19 mouse cellular contexts compared by ENCODE assay signal in the genomic region with DNA sequence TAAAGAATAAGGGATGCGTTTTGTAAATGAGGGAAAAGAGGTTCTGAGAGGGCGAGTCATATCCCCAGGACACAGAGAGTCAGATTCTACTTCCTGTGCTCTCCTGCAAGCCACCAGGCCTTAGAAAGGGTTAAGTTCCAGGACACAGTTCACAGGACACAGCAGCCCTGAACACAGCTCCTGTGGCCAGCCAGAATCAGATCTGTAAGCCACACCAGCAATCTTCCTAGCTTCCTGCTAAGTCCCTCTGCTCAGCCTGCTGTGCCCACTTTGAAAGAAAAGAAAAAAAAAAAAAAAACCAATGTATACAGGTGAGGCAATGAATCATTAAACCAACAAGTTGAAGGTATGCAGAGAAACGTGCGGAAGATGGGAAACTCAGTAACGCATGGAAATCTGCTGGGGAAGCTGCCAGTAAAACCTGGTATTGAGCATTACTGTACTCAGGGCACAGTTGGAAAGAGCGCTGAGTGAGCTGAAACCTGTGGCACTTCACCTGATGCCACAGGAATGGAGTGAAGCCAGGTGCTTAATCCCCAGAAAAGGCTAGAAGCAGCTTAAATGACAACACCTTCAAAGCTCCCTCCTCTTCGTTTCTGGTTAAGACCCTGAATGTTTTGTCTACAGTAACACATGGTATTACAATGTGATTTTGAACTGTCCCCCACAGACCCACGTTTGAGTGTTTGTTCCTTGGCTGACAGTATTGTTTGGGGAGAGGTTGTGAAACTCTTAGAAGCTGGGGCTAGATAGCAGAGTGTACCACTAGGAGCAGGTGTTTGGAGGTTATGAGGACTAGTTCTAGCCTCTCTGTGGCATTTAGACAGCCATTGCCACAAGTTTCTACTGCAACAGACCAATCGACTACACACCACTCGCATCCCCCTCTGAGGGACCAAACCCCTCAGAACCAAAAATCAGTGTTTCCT. TPM values are rescaled to one million over a fixed set of nuclear protein-coding genes. Genes with fewer than 3 reads are reported as not detected.
DNase-seq lines count a peak whose midpoint lies in the region; ATAC-seq lines count a peak whose summit lies in the region.
"Had no signal": no experiment of that assay in that cellular context is flagged by ENCODE, and none has a peak within 500 bp of the region (broad histone marks: within the 10 kb centered on the region; RNA-seq: fewer than 3 reads in every experiment).

No protein-coding gene starts in this region.

- H3K27me3 ChIP-seq in kidney, embryonic 15.5 days, result no peaks in the 10 kb centered on the region
- no peaks in the 10 kb centered on the region for H3K27me3 ChIP-seq in stomach, embryonic 16.5 days (ENCODE audit: control insufficient read depth, insufficient read depth, low read length)
- H3K27me3 ChIP-seq: heart, embryonic 13.5 days; hindbrain, embryonic 13.5 days; liver, embryonic 13.5 days; midbrain, embryonic 15.5 days had no signal

- no peaks in the 10 kb centered on the region for H3K9me3 ChIP-seq in kidney, embryonic 15.5 days (replicated peaks)
- no peaks in the 10 kb centered on the region for H3K9me3 ChIP-seq in stomach, embryonic 16.5 days (replicated peaks; ENCODE audit: control insufficient read depth, low read length)
- H3K9me3 ChIP-seq: heart, embryonic 13.5 days; hindbrain, embryonic 13.5 days; liver, embryonic 13.5 days; megakaryocyte, embryonic 14.5 days; midbrain, embryonic 15.5 days had no signal

- peak overlapping the region; percentile 75 for H3K27ac ChIP-seq in kidney, embryonic 15.5 days
- 0 out of 2 replicates have a peak overlapping the region, but pooled peaks have one; percentile 12 for H3K27ac ChIP-seq in stomach, embryonic 16.5 days (ENCODE audit: low read length)
- H3K27ac ChIP-seq: heart, embryonic 13.5 days; hindbrain, embryonic 13.5 days; liver, embryonic 13.5 days; midbrain, embryonic 15.5 days had no signal

- no peak overlapping the region for H3K9ac ChIP-seq in kidney, embryonic 15.5 days
- H3K9ac ChIP-seq in stomach, embryonic 16.5 days (ENCODE audit: low read length), result no peak overlapping the region
- H3K9ac ChIP-seq: heart, embryonic 13.5 days; hindbrain, embryonic 13.5 days; liver, embryonic 13.5 days; midbrain, embryonic 15.5 days had no signal

- H3K36me3 ChIP-seq in kidney, embryonic 15.5 days, result no peaks in the 10 kb centered on the region
- H3K36me3 ChIP-seq in stomach, embryonic 16.5 days (ENCODE audit: control insufficient read depth, insufficient read depth, low read length), result no peaks in the 10 kb centered on the region
- H3K36me3 ChIP-seq: hindbrain, embryonic 13.5 days; liver, embryonic 13.5 days; midbrain, embryonic 15.5 days had no signal

- peaks cover 87% of the 10 kb centered on the region for H3K4me1 ChIP-seq in kidney, embryonic 15.5 days
- H3K4me1 ChIP-seq in stomach, embryonic 16.5 days (ENCODE audit: control insufficient read depth, insufficient read depth, low read length), result peaks cover 47% of the 10 kb centered on the region
- H3K4me1 ChIP-seq: megakaryocyte, embryonic 14.5 days had no signal

- no peak for DNase-seq in kidney, postnatal 36 days
- DNase-seq in lung, adult 18-20 months, result peak; percentile 29 to 39
- no peak for DNase-seq in lung, postnatal 4 days
- DNase-seq in kidney, postnatal 10 days, result peak; percentile 39
- no peak for DNase-seq in frontal cortex, postnatal 36 days (ENCODE audit: low spot score in 2 of 2)
- DNase-seq: adrenal gland, postnatal 36 days; B cell, adult 2 months; cerebellum, postnatal 36 days; gastrocnemius, postnatal 10 days; left cerebral cortex, postnatal 4 days; liver, embryonic 13.5 days; thymus, adult 18-20 months had no signal

- WGBS in kidney, embryonic 15.5 days, result 54% methylated on average over 10 of the region's 10 CpGs
- WGBS in stomach, embryonic 16.5 days, result 61% methylated on average over 10 of the region's 10 CpGs

- ATAC-seq in kidney, embryonic 15.5 days (replicated peaks; ENCODE audit: low FRiP score), result peak; percentile 41
- peak; percentile 6; the same call in 1 of the 2 replicates for ATAC-seq in stomach, embryonic 16.5 days (ENCODE audit: insufficient read depth, low FRiP score)
- ATAC-seq: midbrain, embryonic 15.5 days had no signal

- H3K4me2 ChIP-seq in kidney, embryonic 15.5 days, result no peak overlapping the region
- no peak overlapping the region for H3K4me2 ChIP-seq in stomach, embryonic 16.5 days (ENCODE audit: low read depth, low read length)
- H3K4me2 ChIP-seq: heart, embryonic 13.5 days; hindbrain, embryonic 13.5 days; liver, embryonic 13.5 days; midbrain, embryonic 15.5 days had no signal

- H3K4me3 ChIP-seq in kidney, embryonic 15.5 days (replicated peaks), result no peak overlapping the region
- H3K4me3 ChIP-seq in stomach, embryonic 16.5 days (replicated peaks; ENCODE audit: low read length), result no peak overlapping the region
- H3K4me3 ChIP-seq: heart, embryonic 13.5 days; hindbrain, embryonic 13.5 days; liver, embryonic 13.5 days; megakaryocyte, embryonic 14.5 days; midbrain, embryonic 15.5 days; myocyte had no signal

RNA-seq across cellular contexts. Expression of gene Lrig1, which starts 46.3 kb away (rescaled TPM):
- 7.3 and 8.1 TPM in 2 replicates for polyA plus RNA-seq in kidney, embryonic 15.5 days (2015; fragmentation: Nextera tagmentation; extraction: Ambion mirVana)
- 18.3 and 24.0 TPM in 2 replicates for polyA plus RNA-seq in stomach, embryonic 16.5 days (2015; fragmentation: Nextera tagmentation; extraction: Ambion mirVana)

Comparison
In these comparisons a context has a peak if more than half of its experiments do, and no peak if none do; other contexts are left out.
1. DNase-seq: peak in lung, adult 18-20 months (2 of 2) and kidney, postnatal 10 days (single experiment); none in kidney, postnatal 36 days (0 of 2), lung, postnatal 4 days (0 of 2) and frontal cortex, postnatal 36 days (0 of 2).